Mouse (Mus musculus) leukemia stem cell, adult 10-12 weeks (primary cell): Measurements from ENCODE around the gene Rnf113a2. TPM values are rescaled to one million over a fixed set of nuclear protein-coding genes. Genes with fewer than 3 reads are reported as not detected.

Experiments used
- polyA plus RNA-seq: library from polyadenylated mRNA; stranded (reverse); fragments of >175 nt; gene quantifications from 2 replicates; pipeline ENCODE4 v1.2.3, GENCODE M21; 2012; ENCODE audit warnings: low replicate concordance

The Rnf113a2 gene
- 9.1 and 17.8 TPM in 2 replicates for polyA plus RNA-seq

DNA sequence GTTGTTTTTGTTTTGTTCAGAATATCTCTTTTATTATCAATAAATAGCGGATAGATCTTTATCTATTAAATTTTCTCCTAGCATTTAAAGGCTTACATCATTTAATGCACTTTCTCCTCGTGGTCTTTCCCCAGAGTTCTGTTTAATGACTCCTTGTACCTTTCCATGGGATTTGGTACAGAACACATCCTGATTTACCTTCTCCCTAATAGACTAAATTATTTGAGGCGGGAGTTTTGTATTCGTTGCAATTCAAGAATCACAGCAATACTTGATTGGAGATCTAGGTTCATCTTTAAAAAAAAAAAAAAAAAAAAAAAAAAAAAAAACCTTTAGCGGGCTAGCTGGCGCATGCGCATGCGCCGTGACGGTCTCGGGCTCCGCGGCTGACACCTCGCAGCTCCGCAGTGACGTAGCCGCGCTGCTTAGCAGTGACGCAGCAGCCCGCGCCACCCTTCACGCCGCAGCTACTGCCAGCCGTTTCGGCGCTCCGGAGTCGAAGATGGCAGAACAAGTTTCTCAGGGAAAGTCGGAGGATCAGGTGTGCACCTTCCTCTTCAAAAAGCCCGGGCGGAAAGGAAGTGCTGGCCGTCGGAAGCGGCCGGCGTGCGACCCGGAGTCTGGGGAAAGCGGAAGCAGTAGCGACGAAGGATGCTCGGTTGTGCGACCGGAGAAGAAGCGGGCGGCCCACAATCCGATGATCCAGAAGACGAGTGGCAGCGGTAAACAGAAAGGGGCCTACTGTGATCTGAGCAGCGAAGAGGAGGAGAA, at the start of gene Rnf113a2:
Gene Rnf113a2 (plus strand): TSS at position 363 of the 771 bp plus-strand sequence.

DNA sequence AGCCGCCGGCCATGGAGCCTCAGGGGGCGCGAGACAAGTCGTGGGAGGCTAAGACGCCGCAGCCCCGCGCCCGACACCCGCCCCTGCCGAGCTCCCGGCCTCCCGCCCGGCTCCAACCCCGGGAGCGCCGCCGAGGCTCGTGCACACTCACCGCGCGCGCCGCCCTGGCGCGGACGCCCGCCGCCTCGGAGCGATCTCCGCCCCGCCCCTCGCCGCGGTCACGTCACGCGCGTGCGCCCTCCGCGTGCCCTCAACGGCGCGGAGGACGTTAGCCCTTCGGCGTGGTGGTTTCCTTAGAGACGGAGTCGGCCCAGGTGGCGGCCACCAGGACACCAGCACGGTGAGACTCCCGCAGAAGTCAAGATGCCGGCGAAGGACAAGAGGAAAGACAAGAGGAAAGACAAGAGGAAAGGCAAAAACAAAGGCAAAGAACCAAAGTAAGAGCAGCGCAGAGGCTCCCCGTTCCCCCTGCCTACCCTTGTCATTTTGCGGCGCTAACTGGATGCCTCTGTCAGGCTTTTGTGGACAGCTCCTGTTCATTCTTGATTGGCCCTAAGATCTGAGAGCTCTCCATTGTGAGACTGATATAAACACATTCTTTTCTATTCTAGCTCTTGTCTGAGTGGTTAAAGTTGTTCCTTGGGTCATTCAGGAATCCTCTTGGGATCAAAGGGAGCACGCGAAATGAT, 8.0 kb upstream of the Rnf113a2 start, which contains the start of the genes Entpd5 and Bbof1:
Gene Entpd5 (minus strand): TSS at position 211 of the 689 bp plus-strand sequence.
Gene Bbof1 (plus strand): TSS at position 253 of the 689 bp plus-strand sequence.

DNA sequence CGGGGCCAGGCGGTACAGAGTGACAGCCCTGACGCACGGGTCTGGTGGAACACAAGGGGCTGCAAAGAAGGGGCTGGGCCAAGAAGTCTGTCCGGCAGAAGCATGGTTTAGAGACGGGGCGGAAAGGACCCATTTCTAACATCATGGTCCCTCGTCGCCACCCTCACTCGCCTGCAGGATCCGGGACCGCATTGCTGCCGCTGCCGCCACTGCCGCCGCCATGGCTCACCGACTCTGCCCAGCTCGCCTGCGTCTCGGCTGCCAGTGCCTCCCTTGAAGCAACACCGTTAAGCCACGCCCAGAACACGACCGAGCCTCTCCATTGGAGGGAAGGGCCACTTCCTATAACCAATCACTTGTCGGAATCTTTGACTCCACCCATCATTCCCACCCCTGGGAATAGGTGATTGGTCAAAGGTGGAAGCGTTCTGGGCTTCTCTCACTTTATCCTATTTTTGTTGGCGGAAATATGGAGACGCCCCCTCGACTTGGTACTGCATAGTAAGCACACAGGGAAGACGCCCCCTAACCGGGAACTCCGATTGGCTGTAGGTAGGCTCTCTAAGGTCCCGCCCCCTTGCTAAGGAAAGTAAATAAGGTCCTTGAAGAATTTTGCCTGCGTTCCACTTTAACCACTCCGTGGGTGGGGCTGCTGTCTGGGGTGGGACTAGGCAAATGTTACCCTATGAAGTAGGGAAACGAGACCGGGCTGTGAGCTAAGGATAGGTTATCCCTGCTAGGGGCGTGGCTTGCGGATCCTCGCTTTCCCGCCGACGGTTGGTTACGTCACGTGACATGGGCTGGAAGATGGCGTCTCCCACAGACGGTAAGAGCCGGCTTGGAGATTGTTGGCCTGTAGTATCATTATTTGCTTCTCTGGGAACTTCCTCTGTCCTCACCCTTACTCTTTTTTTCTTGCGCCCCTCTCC, 34.0 kb downstream of the Rnf113a2 start, which contains the start of the genes Aldh6a1 and Lin52:
Gene Aldh6a1 (minus strand): TSS at position 287 of the 929 bp plus-strand sequence.
Gene Lin52 (plus strand): TSS at position 705 of the 929 bp plus-strand sequence.

Other genes starting within 250 kb of the Rnf113a2 start
- gene Elmsan1, start 198.3 kb upstream of the Rnf113a2 start, polyA plus RNA-seq = 52.1 and 104 TPM in 2 replicates
- gene Ptgr2, start 132.0 kb upstream of the Rnf113a2 start, polyA plus RNA-seq = 1.2 and 1.5 TPM in 2 replicates
- 2.0 and 2.6 TPM in 2 replicates for gene Zfp410, start 100.3 kb upstream of the Rnf113a2 start, polyA plus RNA-seq
- 4.8 and 9.2 TPM in 2 replicates for gene Coq6, start 55.5 kb upstream of the Rnf113a2 start, polyA plus RNA-seq
- gene Fam161b, start 55.4 kb upstream of the Rnf113a2 start, polyA plus RNA-seq = 0.49 TPM in 1 of 2 replicates, not detected in the other
- 1.9 and 3.7 TPM in 2 replicates for gene Entpd5, start 8.2 kb upstream of the Rnf113a2 start, polyA plus RNA-seq
- gene Bbof1, start 8.1 kb upstream of the Rnf113a2 start, polyA plus RNA-seq = 0.41 and 0.51 TPM in 2 replicates
- 0.42 and 4.0 TPM in 2 replicates for gene Aldh6a1, start 33.8 kb downstream of the Rnf113a2 start, polyA plus RNA-seq
- gene Lin52, start 34.2 kb downstream of the Rnf113a2 start, polyA plus RNA-seq = 0.36 and 1.0 TPM in 2 replicates
- not detected in 2 replicates for gene Vsx2, start 152.6 kb downstream of the Rnf113a2 start, polyA plus RNA-seq
- 3.3 and 3.4 TPM in 2 replicates for gene Abcd4, start 200.2 kb downstream of the Rnf113a2 start, polyA plus RNA-seq
- not detected in 2 replicates for gene Vrtn, start 223.8 kb downstream of the Rnf113a2 start, polyA plus RNA-seq